Mouse (Mus musculus): Measurements from ENCODE around the gene Gm20604.

DNA sequence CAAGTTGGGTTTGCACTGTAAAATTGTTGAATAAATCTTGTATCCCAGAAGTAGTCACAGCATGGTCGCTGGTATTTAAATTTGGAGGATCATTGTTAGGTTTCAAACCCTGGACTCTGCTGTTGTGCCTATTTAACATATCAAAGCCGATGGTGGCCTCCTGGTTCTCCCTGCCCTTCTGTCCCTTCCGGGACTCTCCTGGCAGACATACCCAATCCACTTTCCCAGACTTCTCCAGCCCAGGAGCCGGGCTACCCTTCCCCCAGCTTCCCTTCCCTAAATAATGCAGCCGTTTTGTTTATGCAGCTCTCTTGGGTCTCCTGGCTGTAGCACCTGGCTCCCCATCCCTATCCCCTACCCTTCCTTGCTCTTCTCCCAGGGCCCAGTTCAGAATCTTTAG, 464 bp upstream of the Gm20604 start:
- no peak for TF ChIP-seq POLR2A (IDR thresholded peaks at IDR 0.05; ENCODE audit: extremely low read depth, insufficient read depth, low read length)
- TF ChIP-seq CTCF (IDR thresholded peaks at IDR 0.05; ENCODE audit: extremely low read depth, insufficient read depth, low read length), result no peak

All from cortical plate, adult 2 months (tissue).